Mouse (Mus musculus): ENCODE data around the gene Ngdn.
"Not testable (repeated sequence)": the region's sequence is repeated elsewhere in the genome, so short reads cannot be mapped to it uniquely, and the experiment has no call there.

The Ngdn gene

DNA sequence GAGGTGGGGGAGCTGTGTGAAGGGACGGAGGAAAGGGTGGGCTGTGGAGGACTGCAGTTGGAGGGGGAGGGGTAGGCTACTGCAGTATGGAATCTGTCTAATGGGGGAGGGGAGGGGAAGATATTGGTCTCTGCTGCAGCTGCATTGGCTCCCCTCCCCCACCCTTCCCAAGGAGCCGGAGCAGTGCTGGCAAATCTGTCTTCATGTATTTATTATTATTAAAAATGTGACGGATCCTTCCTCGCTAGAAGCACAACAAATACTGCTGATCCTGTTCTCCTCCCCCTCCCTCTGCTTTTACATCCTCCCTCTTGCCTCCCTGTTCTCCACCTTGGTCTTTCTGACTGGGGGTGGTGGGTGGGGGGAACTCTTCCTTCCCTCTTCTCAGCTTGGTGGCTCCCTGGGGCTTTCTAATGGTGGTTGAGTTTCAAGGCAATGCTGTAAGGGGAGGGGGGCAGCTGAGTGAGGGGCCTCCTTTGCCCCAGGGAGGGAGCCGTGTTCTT lies 13.1 kb downstream of the Ngdn start:
- no peak for DNase-seq (ENCODE audit: low read depth in 1 of 2, low spot score in 2 of 2)

DNA sequence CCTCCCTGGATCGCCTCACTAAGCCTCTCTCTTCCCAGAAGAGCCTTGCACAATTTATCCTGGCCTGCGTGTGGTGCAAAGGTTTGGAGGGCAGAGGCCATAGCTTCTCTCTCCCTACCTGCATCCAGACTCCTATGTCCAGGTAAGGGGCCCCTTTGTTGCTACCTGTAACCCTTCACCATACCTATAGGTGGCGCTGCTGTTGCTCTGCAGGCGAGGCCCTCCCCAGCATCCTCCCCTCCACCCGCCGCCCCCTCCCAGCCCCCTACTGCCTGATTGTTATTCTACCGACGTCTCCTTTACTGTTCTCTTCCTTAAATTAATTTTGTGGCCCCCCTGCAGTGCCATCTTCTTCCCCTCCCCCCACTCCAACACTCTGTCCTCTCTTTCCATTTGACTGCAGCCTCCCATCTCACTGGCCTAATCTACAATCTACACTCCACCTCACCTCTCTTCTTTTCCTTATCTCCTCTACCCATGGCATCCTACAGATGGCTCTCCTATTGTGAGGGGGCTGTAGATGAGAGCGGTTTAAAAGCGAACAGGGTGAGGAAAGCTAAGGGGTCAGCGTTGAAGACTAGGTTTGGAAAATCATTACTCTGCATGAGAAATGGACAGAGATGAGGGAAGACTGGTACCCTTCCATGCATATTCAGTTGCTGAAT lies 13.9 kb downstream of the Ngdn start:
- no peak for DNase-seq (ENCODE audit: low read depth in 1 of 2, low spot score in 2 of 2)

DNA sequence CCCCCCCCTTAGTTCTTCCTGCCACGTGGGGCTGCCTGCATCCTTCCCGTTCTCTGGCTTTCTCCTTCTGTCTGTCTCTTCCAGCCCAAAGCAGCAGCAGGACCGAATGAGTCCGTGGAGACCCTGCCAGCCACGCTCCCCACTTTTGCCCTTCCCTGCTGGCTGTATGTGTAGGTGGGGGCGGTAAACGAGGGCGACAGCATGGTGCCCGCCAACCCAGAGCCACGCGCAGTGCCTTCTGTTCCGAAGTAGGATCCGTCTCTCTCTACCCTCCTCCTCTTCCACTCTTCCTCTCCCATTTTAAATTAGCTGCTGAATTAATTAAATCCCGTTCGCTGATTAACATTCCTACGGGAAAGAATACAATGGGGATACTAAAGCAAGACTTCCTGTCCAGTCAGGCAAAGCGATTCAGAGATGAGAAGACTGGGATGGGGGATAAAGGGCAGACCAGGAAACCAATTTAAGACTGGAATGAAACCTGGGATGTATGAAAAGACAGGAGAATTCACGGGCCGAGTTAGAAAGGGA lies 17.5 kb downstream of the Ngdn start:
- no peak for DNase-seq (ENCODE audit: low read depth in 1 of 2, low spot score in 2 of 2)

DNA sequence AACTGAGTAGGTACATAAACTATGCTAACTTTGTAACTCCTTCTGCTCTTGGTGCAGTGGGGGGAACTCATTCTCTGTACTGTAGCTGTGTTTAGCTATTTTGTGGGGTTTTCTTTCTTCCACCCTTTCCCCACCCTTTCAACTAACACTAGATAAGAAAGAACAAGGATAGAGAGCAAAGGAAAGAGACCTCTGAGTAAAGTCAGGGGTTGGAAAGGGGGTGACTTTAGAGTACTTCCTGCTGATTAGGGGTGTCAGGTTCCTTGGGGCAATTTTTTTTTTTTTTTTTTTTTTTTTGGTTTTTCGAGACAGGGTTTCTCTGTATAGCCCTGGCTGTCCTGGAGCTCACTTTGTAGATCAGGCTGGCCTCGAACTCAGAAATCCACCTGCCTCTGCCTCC lies 28.4 kb downstream of the Ngdn start:
- not testable (repeated sequence) for DNase-seq (ENCODE audit: low read depth in 1 of 2, low spot score in 2 of 2)

DNA sequence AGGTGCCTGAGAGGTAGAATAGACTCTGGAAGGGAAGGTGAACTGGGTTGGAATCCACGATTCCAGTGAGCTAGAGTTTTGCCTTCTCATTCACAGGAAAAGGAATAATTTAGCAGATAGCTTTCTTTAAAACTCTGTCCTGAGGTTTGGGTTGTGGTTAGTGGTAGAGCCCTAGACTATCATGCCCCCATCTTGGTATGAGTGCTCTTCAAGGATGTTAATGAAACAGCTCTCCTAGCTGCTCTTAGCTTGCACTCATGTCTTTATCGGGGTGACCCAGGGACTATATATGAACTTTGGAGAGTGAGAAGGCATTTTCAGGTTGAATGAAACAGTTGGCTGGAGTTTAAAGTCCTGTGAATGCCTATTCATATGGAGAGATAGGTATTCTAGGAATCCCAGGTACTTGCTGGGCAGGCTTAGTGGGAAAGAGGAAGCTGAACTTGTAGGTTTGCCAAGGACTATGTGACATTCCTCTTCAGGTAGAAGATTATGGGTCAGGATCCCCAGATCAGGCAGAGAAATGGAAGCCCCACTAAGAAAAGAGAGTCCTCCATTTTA lies 32.8 kb downstream of the Ngdn start:
- DNase-seq (ENCODE audit: low read depth in 1 of 2, low spot score in 2 of 2) = no peak

DNA sequence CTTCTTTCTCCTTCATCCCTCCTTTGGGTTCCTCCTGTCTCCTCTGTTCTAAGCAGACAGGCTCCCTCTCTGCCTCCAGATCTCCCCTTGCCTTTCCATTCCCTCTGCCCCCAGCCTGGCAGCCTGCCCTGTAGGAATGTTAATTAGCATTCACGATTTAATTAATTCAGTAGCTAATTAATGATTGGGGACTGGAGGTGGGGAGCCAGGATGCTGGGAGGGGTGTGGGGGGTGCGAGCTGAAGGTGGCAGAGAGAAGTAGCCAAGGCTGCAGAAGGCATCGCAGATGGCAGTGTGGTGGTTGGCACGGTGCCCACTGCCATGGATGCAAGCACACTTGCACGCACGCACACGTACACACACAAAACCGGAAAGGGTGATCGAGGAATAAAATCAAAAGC lies 37.2 kb downstream of the Ngdn start:
- DNase-seq (ENCODE audit: low read depth in 1 of 2, low spot score in 2 of 2) = no peak

DNA sequence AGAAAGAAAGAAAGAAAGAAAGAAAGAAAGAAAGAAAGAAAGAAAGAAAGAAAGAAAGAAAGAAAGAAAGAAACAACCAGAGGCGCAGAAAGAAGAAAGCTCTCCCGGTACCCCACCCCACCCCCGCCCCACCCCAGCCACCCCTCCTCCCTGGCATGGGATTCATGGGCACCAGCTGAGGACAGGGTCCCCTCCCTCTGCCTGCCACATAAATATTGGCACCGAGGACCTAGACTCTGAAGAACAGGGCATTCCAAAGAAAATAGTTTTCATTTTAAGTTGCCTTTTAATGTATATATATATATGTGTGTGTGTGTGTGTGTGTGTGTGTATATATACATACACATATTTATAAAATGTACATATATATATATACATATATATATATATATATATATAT lies 37.8 kb downstream of the Ngdn start:
- no peak for DNase-seq (ENCODE audit: low read depth in 1 of 2, low spot score in 2 of 2)

DNA sequence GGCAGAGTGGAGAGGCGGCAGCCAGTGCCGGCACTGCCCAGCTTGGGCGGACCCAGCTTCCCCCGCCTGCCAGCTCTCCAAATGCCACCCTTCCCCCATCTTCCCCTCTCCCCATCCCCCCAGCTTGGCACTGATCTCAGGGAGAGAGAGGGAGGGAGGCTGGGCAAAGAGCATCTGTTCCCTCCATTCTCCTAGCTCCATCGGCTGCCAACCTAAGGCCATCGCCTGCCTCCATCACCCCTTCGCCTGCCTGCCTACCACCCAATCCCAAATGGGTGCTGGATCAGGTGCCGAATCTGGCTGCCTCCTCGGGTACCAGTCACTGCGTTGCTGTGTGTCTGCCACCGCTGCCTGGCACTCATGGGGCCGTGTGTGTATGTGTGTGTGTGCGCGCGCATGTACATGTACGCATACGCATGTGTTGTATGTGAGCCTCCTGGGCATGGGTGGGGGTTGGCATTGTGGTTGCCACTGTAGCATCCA lies 38.5 kb downstream of the Ngdn start:
- no peak for DNase-seq (ENCODE audit: low read depth in 1 of 2, low spot score in 2 of 2)

DNA sequence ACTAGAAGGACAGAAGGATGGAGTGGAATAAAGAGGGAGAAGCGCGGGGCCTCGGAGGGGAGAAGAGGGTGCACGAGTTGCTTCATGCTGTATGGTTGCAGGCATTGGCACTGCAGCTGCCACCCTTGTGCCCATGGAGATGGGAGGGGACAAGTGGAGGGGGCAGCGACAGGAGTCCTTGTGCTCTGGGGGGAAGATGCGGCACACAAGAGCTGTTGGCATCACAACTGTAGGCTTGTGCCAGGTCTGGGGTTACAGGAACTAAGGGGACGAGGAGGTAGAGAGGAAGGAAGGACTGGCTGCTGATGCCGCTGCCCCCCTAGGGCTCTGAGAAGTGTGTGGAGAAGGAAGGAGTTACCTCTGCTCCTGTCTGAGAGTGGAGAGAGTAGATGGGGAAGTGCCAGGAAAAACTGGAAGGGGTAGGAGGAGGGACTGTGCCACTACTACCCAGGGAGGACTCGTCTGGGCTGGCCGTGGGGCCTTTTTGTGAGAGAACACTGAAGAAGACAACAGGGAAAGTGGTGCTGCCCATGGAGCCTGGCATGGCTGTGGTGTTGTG lies 39.0 kb downstream of the Ngdn start:
- no peak for DNase-seq (ENCODE audit: low read depth in 1 of 2, low spot score in 2 of 2)

DNA sequence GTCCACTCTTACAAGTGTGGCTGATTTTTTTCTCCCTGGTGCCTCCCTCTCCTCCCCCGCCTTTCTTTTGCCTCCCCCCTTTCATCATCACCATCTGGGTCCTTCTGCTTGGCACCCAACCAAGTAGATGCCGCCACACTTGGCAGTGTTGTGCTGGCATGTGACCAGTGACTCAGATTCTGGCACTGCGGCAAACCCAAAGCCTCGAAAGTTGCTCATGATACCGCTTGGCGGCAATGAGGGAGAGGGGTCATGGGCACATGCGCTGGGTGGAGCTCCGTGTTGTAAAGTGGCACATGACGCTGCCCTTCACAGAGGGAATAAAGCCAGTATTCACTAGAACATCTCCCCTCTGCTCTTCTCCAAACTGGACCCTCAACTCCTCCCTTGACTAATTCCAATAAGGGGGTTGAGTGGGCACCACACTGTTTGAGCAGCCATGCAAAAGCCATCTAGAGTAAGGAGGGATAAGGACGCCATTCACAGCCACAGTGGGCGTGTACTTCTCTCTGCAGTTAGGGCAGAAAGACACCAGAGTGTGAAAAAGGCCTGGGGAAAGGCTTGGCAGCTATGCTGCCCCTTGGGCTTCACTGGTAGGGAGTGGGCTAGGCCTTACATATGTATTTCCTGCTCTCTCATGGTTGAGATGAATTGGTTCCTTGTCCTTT lies 40.0 kb downstream of the Ngdn start:
- peak; percentile 45 to 65 for DNase-seq (ENCODE audit: low read depth in 1 of 2, low spot score in 2 of 2)

DNA sequence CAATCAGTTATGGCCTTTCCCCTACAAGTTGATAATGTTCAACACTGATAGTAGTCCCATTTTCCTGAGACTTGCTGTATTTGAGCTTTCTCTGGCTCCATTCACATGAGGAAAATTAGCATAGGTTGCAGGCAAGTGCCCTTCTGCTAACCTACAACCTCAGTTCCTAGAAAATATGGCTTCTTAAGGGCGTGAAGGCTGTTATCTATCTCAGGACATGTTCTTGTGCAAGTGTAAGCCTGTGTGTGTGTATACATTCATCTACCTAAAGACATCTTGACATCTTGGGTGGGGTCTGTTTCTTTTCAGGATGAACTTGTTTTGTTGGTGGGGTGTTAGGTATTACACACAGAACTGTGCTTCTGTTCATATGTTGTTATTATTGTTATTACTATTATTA lies 43.8 kb downstream of the Ngdn start:
- DNase-seq (ENCODE audit: low read depth in 1 of 2, low spot score in 2 of 2) = no peak

DNA sequence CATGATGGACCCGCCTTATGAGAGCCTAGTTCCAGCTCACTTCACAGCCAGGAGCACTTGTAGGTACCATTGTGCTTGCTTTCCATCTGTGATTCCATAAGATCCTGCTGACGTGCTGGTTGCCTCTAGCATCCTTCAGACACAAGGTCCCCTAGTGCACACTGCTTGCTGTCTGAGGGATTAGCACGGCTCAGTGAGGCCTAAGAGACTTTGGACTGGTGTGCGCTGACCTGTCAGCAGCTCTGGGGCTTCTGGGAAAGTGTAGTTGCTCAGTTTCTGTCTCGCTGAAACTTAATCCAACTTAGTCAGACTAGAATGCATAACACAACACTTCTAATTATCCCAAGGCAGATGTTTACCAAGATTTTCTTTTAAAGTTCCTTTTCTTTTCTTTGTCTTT lies 44.7 kb downstream of the Ngdn start:
- no peak for DNase-seq (ENCODE audit: low read depth in 1 of 2, low spot score in 2 of 2)

DNA sequence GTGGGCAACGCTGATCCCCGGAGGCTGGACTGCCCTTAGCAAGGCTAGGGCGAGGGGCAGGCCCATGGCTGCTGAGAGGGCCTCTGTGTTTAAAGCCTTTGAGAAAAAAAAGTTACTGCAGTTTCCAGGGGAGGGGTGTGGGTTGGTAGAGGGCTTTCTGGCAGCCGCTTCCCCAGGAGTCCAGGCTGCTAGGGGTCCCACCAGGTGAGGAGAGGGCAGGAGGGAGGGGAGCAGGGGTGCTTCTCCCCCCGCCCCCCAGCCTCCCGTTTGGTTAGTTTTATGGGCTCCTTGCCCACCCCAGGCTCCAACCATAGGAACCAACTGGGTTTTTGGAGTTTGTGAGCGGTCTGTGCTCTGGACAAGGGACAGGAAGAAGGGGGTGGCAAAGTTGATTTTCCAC lies 46.6 kb downstream of the Ngdn start:
- no peak for DNase-seq (ENCODE audit: low read depth in 1 of 2, low spot score in 2 of 2)

DNA sequence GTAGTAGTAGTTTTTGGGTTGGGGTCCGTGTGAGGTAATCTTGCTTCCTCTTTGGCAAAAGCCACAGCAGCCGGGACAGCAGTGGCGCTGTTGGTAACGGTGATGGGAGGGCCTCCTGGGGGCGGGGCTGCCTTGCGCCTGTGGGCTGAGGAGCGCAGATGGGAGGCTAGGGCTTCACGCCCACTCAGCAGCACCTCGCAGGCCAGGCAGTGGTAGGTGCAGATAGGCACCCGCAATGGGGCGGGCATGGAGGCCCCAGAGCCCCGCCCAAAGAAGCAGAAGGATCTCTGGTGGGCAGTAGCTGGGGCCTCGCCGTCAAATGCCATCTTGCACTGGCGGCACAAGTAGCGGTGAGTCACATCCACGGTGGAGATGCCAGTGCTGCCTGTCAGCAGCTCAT lies 47.4 kb downstream of the Ngdn start:
- DNase-seq (ENCODE audit: low read depth in 1 of 2, low spot score in 2 of 2) = no peak

DNA sequence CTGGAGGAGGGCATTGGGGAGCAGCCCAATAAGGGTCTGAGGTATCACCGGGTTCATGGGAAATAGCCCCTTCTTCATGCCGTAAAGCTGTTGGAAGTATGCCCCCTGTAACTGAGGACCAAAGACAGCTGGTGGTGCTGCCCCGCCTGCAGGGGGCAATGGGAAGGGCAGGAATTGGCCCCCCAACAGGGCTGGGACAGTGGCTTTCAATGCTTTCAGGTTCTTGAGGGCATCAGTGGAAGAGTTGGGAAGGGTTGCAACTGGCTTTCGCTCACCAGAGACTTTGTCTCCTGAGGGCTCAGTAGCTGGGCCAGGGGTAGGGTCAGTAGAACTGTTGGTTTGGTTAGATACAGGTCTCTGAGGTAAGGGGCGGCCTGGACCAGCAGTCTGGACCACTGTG lies 47.9 kb downstream of the Ngdn start:
- no peak for DNase-seq (ENCODE audit: low read depth in 1 of 2, low spot score in 2 of 2)

DNA sequence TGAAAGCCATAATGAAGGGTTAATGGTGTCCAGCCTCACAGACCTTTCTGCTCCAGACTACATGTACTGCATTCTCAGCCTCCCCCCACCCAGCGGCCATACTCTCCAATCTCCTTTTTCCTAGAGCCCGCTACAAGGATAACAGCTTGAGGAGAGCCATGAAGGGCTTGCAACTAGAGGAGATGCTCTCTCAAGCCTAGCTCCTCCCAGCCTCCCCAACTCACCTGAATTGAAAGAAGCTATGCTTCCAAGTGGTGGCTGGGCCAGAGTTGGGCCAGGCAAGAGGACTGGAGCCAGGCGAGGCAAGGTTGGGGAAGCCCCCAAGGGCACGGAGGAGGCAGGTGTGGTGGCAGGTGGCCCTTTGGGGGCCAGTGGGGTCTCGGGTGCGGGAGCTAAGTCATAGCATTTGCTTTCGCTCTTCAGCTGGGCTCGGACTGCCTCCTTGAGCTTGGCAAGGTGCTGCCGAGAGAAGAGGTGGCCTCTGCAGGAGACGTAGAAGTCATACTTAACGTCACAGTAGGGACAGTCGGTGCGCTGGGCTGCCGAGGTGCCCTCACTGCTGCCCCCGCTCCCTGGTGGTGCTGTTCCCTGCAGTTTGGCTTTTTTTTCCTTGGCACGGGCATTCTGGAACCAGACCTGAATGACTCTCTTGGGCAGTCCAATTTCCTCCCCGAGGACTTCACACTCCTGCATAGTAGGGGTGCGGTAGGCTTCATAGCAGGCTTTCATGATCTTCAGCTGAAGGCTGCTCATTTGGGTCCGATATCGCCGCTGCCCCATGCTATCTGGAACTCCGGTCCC lies 48.5 kb downstream of the Ngdn start:
- DNase-seq (ENCODE audit: low read depth in 1 of 2, low spot score in 2 of 2) = no peak

DNA sequence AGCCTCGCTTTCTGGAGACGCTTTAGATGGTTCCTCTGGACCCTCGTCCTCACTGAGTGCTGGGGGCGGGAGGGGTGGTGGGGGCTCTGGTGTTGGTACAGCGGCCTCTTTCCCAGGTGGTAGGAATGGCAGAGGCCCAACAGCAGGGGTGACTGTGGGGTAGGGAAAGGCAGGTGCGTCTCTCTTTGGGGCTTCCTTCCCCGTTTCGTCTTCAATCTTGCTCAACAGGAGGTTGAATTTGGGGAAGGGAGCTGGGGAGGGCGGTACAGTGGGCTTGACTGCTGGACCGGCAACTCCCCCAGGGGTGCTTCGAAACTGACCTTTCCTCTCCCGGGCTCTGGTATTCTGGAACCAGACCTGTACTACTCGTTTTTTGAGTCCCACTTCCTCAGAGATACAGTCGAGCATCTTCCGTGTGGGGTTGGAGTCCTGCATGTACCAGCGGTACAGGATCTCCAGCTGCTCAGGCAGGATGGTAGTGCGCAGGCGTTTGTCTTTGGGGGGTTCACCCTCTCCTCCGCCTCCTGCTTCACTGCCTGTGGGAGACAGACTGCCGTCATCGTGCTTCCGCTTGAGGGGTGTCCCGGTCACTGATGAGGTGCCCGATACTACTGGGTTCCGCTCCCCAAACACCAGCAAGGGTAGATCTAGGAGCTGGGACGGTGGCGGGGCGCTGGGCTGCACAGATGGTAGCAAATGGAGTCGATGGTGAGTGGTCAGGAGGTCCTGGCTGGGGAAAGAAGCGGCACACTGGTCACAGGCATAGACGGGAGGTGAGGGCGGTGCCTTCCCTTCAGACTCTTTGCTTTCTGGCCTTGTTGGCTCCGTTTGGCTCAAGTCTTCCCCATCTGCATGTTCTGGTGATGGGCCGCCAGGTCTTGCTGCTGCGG lies 49.5 kb downstream of the Ngdn start:
- DNase-seq (ENCODE audit: low read depth in 1 of 2, low spot score in 2 of 2) = no peak

DNA sequence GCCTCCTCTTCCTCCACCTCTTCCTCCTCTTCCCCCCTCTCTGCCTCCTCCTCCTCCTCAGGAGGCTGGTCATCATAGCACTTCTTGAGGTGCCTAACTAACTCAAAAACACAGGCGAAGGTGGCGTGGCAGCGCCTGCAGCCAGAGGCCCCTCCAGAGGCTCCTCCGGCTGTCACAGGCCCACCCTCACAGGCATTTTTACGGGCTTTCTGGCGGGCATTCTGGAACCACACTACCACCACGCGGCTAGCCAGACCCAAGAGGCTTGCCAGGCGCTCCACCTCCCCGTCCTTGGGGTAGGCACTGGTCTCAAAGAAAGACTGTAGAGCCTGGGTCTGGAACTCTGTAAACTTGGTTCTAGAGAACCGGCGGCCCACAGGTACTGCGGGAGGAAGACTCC lies 50.1 kb downstream of the Ngdn start:
- no peak for DNase-seq (ENCODE audit: low read depth in 1 of 2, low spot score in 2 of 2)

DNA sequence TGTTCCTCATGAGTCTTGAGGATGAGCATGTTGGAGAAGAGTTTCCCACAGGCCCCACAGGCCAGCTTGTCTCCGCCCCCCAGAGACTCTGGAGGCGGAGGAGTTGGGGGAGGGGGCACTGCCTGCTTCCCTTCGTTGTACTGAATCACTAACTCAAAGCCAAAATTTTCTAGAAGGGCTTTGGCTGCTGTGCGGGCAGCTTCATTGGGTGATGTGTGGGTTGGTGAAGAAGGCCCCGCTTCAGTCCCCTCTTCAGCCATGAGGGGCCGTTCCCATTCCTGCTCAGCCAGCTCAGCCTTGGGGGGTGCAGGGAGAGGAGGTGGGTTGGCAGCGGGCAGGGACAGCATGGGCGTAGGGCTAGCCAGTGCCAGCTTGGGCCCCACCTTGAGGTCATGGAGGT lies 50.8 kb downstream of the Ngdn start:
- no peak for DNase-seq (ENCODE audit: low read depth in 1 of 2, low spot score in 2 of 2)

DNA sequence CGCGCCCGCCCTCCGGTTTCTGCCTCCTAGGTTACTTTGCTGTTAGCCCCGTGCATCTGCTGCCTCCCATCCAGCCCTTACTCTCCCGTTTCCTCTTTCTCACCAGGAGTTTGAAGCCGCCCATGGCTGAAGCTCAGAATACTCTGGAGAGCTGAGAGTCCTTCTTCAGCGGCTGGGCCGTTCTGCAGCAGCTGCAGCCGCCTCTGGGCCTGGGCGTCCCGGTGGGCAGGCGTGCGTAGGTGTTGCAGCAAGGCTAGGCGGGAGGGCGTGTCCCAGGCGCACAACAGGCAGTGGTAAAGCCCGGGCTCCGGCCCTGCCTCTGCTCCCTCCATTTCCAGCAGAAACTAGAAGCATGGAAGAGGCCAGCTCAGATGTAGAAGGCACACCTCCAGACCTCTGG lies 56.5 kb downstream of the Ngdn start:
- DNase-seq (ENCODE audit: low read depth in 1 of 2, low spot score in 2 of 2) = no peak
